Mouse (Mus musculus) left cerebral cortex, adult 9 months (tissue): ENCODE data around the gene Gm5868.
"Not testable (repeated sequence)": the region's sequence is repeated elsewhere in the genome, so short reads cannot be mapped to it uniquely, and the experiment has no call there.

Experiments
- DNase-seq, 2 experiments: peaks; one replicate each; pipeline ENCODE4 v3.0.0; 2022; ENCODE audit warnings: low spot score in 2 of 2

Gene Gm5868

GRCm38 (mm10) chr5:72587192-72587681 is at the start of gene Gm5868:
TSS of gene Gm5868 (minus strand) at chr5:72587551.
- no peak for DNase-seq

- no peak for DNase-seq
These were observed 49.2 kb upstream of the Gm5868 start for GRCm38 (mm10) chr5:72636576-72636975.

GRCm38 (mm10) chr5:72636122-72636521 is 48.8 kb upstream of the Gm5868 start:
- no peak for DNase-seq

DNA sequence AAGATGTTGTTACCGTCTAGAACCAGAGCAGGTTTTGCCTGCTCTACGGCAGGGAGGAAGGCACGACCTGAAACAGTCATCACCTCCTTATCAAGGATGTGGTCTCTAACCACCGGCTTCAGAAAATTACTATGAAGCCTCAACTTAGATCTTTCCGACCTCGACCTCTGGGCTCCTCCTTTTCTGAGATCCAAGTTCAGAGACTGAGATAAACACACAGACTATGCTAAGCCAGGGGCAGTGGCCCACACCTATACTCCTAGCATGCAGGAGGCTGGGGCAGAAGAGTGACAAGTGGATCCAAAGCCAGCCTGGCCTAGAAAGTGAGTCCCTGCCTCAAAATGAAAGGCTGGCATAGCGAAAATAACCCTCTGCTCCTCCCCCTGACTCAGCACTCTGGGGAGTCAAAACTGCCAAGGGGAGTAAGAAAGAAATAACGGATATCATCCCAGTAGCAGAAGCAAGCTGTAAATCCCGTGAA is 47.5 kb upstream of the Gm5868 start:
- no peak for DNase-seq

DNA sequence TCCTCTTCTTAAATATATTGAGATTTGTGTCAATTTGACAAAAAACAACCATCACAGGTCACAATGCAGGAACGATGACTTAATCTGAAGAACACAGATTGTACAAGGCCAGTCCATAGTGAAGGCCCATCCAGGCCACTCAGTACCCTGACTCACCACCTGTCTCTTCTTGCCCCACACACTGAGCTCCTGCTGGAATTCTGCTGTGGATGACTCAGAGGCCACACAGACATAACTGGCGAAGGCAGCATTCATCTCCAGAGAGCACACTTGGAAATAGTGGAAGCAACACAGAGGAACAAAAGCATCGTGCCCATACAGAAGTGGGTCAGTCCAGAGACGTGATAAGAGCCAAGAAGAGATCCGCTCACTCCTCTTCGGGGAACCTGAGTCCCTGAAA is 42.7 kb upstream of the Gm5868 start:
- DNase-seq, result no peak

DNA sequence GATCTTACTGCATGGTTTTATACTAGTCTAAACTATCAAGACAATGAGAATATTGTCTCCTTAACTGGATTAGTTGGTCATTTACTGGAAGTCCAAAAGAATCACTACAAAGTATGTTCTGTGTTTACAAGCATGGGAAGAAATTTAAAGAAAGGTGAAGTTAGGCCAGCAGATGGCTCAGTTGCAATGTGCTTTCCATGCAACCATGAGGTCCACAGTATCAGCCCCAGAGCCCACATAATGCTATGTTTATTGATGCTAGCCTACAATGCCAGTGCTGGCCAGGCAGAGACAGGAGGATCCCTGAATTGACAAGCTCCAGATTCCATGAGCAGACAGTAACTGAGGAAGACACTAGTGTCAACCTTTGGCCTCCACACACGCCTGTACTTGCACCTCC is 33.7 kb upstream of the Gm5868 start:
- DNase-seq, result no peak

DNA sequence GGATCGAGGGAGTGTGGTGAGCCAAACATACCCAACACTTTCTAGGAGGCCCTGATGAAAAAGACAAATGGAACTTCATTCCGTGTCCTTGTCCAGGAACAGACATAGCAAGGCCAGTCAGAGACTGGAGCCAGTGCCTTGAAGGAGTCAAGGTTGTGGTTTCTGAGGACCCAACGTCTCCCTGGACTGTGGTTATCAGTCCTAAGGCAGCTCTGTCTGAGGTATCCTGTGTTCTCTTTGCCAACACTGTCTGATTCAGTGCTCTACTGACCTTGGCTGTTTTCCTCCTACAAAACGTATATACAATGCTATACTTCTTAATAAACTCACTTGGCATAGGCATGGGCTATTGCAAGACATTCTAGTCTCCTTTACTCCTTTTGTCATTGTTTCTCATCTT is 30.1 kb upstream of the Gm5868 start:
- DNase-seq, result no peak

DNA sequence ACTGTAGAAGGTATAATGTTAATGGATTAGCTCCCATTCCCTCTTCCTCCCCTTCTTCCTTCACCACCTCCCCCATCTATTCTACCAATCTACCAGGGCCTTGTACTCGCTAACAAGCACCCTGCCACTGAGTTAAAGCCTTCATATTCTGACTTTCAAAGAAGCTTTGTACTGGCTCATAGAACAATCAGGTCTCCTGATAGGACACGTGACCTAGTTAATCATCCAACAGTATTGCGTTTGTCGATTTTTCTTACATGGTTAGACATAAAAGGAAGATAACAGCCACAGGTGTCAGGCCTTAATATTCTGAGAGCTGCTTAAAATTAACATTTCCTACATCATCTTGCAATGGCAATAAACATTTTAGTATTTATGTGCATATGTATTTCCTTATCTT is 15.8 kb upstream of the Gm5868 start:
- DNase-seq, result no peak

GRCm38 (mm10) chr5:72601006-72601405 is 13.7 kb upstream of the Gm5868 start:
- peak in 1 of 2 experiments; percentile 21 for DNase-seq

GRCm38 (mm10) chr5:72586667-72587191 is 622 bp downstream of the Gm5868 start:
- not testable (repeated sequence) for DNase-seq

GRCm38 (mm10) chr5:72586122-72586521 is 1.2 kb downstream of the Gm5868 start:
- not testable (repeated sequence) for DNase-seq

GRCm38 (mm10) chr5:72580970-72581332 is 6.4 kb downstream of the Gm5868 start, which contains the start of gene Zar1:
TSS of gene Zar1 (minus strand) at chr5:72581254.
- DNase-seq, result not testable (repeated sequence)

- DNase-seq, result not testable (repeated sequence)
These were observed 7.0 kb downstream of the Gm5868 start for GRCm38 (mm10) chr5:72580088-72580969.

- DNase-seq, result not testable (repeated sequence)
These were observed 7.8 kb downstream of the Gm5868 start for GRCm38 (mm10) chr5:72579599-72579998.

GRCm38 (mm10) chr5:72565621-72566020 is 21.7 kb downstream of the Gm5868 start:
- DNase-seq, result no peak

GRCm38 (mm10) chr5:72563183-72563582 is 24.2 kb downstream of the Gm5868 start:
- DNase-seq, result not testable (repeated sequence)

GRCm38 (mm10) chr5:72560976-72561628 is 26.2 kb downstream of the Gm5868 start:
- DNase-seq, result no peak

- DNase-seq, result peak; percentile 74 to 95
These were observed 27.8 kb downstream of the Gm5868 start, which contains the start of gene Nfxl1 for GRCm38 (mm10) chr5:72559544-72560049. TSS of gene Nfxl1 (minus strand) at chr5:72559684.

- DNase-seq, result peak in 1 of 2 experiments; percentile 30
These were observed 28.4 kb downstream of the Gm5868 start for GRCm38 (mm10) chr5:72558716-72559526.

- DNase-seq, result no peak
These were observed 31.1 kb downstream of the Gm5868 start for GRCm38 (mm10) chr5:72556245-72556644.

DNA sequence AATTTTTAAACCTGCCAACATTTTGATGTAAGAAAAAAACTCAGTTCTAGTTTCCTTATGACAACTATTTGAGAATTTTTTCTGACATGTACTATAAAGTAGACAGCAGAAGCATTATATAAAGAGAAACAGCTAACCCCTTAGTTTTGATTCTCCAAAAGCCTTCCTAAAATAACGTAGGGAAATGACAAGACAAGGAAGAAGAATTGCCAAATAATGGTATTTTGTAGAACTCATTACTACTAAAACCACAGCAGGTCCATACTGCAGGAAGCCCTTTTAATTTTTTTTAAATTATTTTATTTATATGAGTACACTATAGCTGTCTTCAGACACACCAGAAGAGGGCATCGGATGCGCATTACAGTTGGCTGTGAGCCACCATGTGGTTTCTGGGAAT is 36.1 kb downstream of the Gm5868 start:
- DNase-seq, result no peak
